ENCODE assay signal across 16 mouse cellular contexts in genomic region chr19:17439476-17440189, GRCm38 (mm10). TPM values are rescaled to one million over a fixed set of nuclear protein-coding genes. Genes with fewer than 3 reads are reported as not detected.
A peak's percentile ranks its signal among the peaks of the same experiment; 100 is the strongest.
DNase-seq lines count a peak whose midpoint lies in the region; ATAC-seq and TF ChIP-seq lines count a peak whose summit lies in the region.
"Had no signal": no experiment of that assay in that cellular context is flagged by ENCODE, and none has a peak within 500 bp of the region (broad histone marks: within the 10 kb centered on the region; RNA-seq: fewer than 3 reads in every experiment).

No protein-coding gene starts in this region.

- 45% methylated on average over 4 of the region's 4 CpGs for whole genome bisulfite sequencing in hindbrain, postnatal 0 days
- WGBS in hindbrain, embryonic 11.5 days, result 83% methylated on average over 4 of the region's 4 CpGs
- WGBS in midbrain, postnatal 0 days, result 61% methylated on average over 4 of the region's 4 CpGs
- WGBS in midbrain, embryonic 15.5 days, result 74% methylated on average over 4 of the region's 4 CpGs

- H3K9me3 ChIP-seq in hindbrain, postnatal 0 days (ENCODE audit: low read length), result no peaks in the 10 kb centered on the region
- H3K9me3 ChIP-seq in hindbrain, embryonic 11.5 days (ENCODE audit: control insufficient read depth, low read length), result no peaks in the 10 kb centered on the region
- no peaks in the 10 kb centered on the region for H3K9me3 ChIP-seq in midbrain, postnatal 0 days (ENCODE audit: low read length)
- no peaks in the 10 kb centered on the region for H3K9me3 ChIP-seq in midbrain, embryonic 15.5 days
- H3K9me3 ChIP-seq: hindbrain, embryonic 12.5 days; liver, embryonic 15.5 days; midbrain, embryonic 12.5 days had no signal

- no peak for TF ChIP-seq CTCF in hindbrain, postnatal 0 days (IDR thresholded peaks at IDR 0.05; ENCODE audit: low read depth)
- TF ChIP-seq CTCF in midbrain, postnatal 0 days (IDR thresholded peaks at IDR 0.05), result no peak

- H3K4me3 ChIP-seq in hindbrain, postnatal 0 days (ENCODE audit: low read length), result no peak overlapping the region
- no peak overlapping the region for H3K4me3 ChIP-seq in hindbrain, embryonic 11.5 days (ENCODE audit: low read depth, low read length)
- H3K4me3 ChIP-seq in midbrain, postnatal 0 days (ENCODE audit: low read depth, low read length), result no peak overlapping the region
- no peak overlapping the region for H3K4me3 ChIP-seq in midbrain, embryonic 15.5 days
- H3K4me3 ChIP-seq: hindbrain, embryonic 12.5 days; liver, embryonic 15.5 days; midbrain, embryonic 12.5 days had no signal

- ATAC-seq in hindbrain, postnatal 0 days, result peak; percentile 51; the same call in 1 of the 2 replicates
- no peak for ATAC-seq in hindbrain, embryonic 11.5 days (ENCODE audit: low FRiP score)
- no peak for ATAC-seq in midbrain, postnatal 0 days (ENCODE audit: low FRiP score)
- ATAC-seq in midbrain, embryonic 15.5 days (replicated peaks), result no peak
- ATAC-seq: forebrain, embryonic 16.5 days had no signal

- H3K9ac ChIP-seq in hindbrain, postnatal 0 days (replicated peaks; ENCODE audit: low read length), result no peak overlapping the region
- no peak overlapping the region for H3K9ac ChIP-seq in hindbrain, embryonic 11.5 days (ENCODE audit: low read depth, low read length)
- no peak overlapping the region for H3K9ac ChIP-seq in midbrain, postnatal 0 days (replicated peaks; ENCODE audit: low read length, poor library complexity, severe bottlenecking)
- no peak overlapping the region for H3K9ac ChIP-seq in midbrain, embryonic 15.5 days
- H3K9ac ChIP-seq: hindbrain, embryonic 12.5 days; liver, embryonic 15.5 days; midbrain, embryonic 12.5 days had no signal

- DNase-seq in cerebellum, adult 9-10 months, result peak; percentile 5
- DNase-seq in cerebellum, adult 11 months, result no peak
- DNase-seq in hindbrain, postnatal 0 days (ENCODE audit: low spot score), result peak; percentile 65
- DNase-seq in hindbrain, embryonic 11.5 days (ENCODE audit: low spot score), result no peak
- peak; percentile 54 for DNase-seq in midbrain, postnatal 0 days (ENCODE audit: low spot score)
- DNase-seq in ovary, postnatal 14 days (ENCODE audit: low spot score), result no peak
- DNase-seq in adrenal gland, adult (ENCODE audit: inconsistent age in 2 of 2, low spot score in 1 of 2), result no peak
- DNase-seq: adrenal gland, postnatal 10 days; lung, postnatal 4 days; right cerebral cortex, postnatal 4 days; thymus, adult 18-20 months had no signal

- H3K27me3 ChIP-seq in hindbrain, postnatal 0 days (ENCODE audit: insufficient read depth, low read length), result no peaks in the 10 kb centered on the region
- no peaks in the 10 kb centered on the region for H3K27me3 ChIP-seq in hindbrain, embryonic 11.5 days (ENCODE audit: control insufficient read depth, insufficient read depth, low read length)
- H3K27me3 ChIP-seq in midbrain, postnatal 0 days (ENCODE audit: insufficient read depth, low read length), result no peaks in the 10 kb centered on the region
- no peaks in the 10 kb centered on the region for H3K27me3 ChIP-seq in midbrain, embryonic 15.5 days (replicated peaks)
- H3K27me3 ChIP-seq: hindbrain, embryonic 12.5 days; liver, embryonic 15.5 days; midbrain, embryonic 12.5 days had no signal

- H3K4me1 ChIP-seq in hindbrain, postnatal 0 days (ENCODE audit: insufficient read depth, low read length), result no peaks in the 10 kb centered on the region
- H3K4me1 ChIP-seq in hindbrain, embryonic 11.5 days (replicated peaks; ENCODE audit: control insufficient read depth, insufficient read depth, low read length), result no peaks in the 10 kb centered on the region
- H3K4me1 ChIP-seq in midbrain, postnatal 0 days (ENCODE audit: insufficient read depth, low read length), result no peaks in the 10 kb centered on the region
- H3K4me1 ChIP-seq in midbrain, embryonic 15.5 days, result no peaks in the 10 kb centered on the region
- H3K4me1 ChIP-seq: midbrain, embryonic 12.5 days had no signal

- H3K4me2 ChIP-seq in hindbrain, postnatal 0 days (ENCODE audit: low read depth, low read length), result no peak overlapping the region
- no peak overlapping the region for H3K4me2 ChIP-seq in hindbrain, embryonic 11.5 days (replicated peaks; ENCODE audit: low read depth, low read length)
- no peak overlapping the region for H3K4me2 ChIP-seq in midbrain, postnatal 0 days (ENCODE audit: low read depth, low read length, poor library complexity, severe bottlenecking)
- no peak overlapping the region for H3K4me2 ChIP-seq in midbrain, embryonic 15.5 days
- H3K4me2 ChIP-seq: hindbrain, embryonic 12.5 days; liver, embryonic 15.5 days; midbrain, embryonic 12.5 days had no signal

- no peak overlapping the region for H3K27ac ChIP-seq in hindbrain, postnatal 0 days
- no peak overlapping the region for H3K27ac ChIP-seq in hindbrain, embryonic 11.5 days (ENCODE audit: low read depth, low read length)
- H3K27ac ChIP-seq in midbrain, postnatal 0 days (ENCODE audit: low read depth, low read length), result no peak overlapping the region
- H3K27ac ChIP-seq in midbrain, embryonic 15.5 days, result no peak overlapping the region
- H3K27ac ChIP-seq: hindbrain, embryonic 12.5 days; liver, embryonic 15.5 days; midbrain, embryonic 12.5 days had no signal

- H3K36me3 ChIP-seq in hindbrain, postnatal 0 days (ENCODE audit: insufficient read depth, low read length), result no peaks in the 10 kb centered on the region
- H3K36me3 ChIP-seq in hindbrain, embryonic 11.5 days (ENCODE audit: control insufficient read depth, insufficient read depth, low read length), result no peaks in the 10 kb centered on the region
- no peaks in the 10 kb centered on the region for H3K36me3 ChIP-seq in midbrain, postnatal 0 days (ENCODE audit: insufficient read depth, low read length)
- no peaks in the 10 kb centered on the region for H3K36me3 ChIP-seq in midbrain, embryonic 15.5 days (replicated peaks)
- H3K36me3 ChIP-seq: hindbrain, embryonic 12.5 days; liver, embryonic 15.5 days; midbrain, embryonic 12.5 days had no signal

RNA-seq across cellular contexts. Expression of gene Rfk, which starts 45.8 kb away (rescaled TPM):
- total RNA-seq in hindbrain, postnatal 0 days (2014; rRNA removed), result 60.3 and 61.8 TPM in 2 replicates
- 104 and 106 TPM in 2 replicates for polyA plus RNA-seq in hindbrain, postnatal 0 days (2015; fragmentation: Nextera tagmentation; extraction: Ambion mirVana)
- polyA plus RNA-seq in hindbrain, embryonic 11.5 days (2014; fragmentation: Nextera tagmentation; extraction: Ambion mirVana), result 82.6 and 86.7 TPM in 2 replicates
- total RNA-seq in midbrain, postnatal 0 days (2014; rRNA removed), result 51.6 and 56.1 TPM in 2 replicates
- polyA plus RNA-seq in midbrain, postnatal 0 days (2015; fragmentation: Nextera tagmentation; extraction: Ambion mirVana), result 75.8 and 84.9 TPM in 2 replicates
- polyA plus RNA-seq in midbrain, embryonic 15.5 days (2015; fragmentation: Nextera tagmentation; extraction: Ambion mirVana), result 63.6 and 72.6 TPM in 2 replicates

Comparison
In these comparisons a context has a peak if more than half of its experiments do, and no peak if none do; other contexts are left out.
1. DNase-seq: peak in cerebellum, adult 9-10 months (single experiment), hindbrain, postnatal 0 days (single experiment) and midbrain, postnatal 0 days (single experiment); none in cerebellum, adult 11 months (single experiment), hindbrain, embryonic 11.5 days (single experiment), ovary, postnatal 14 days (single experiment) and adrenal gland, adult (0 of 2).